Mouse (Mus musculus): ENCODE results near the gene Timm50. TPM values are rescaled to one million over a fixed set of nuclear protein-coding genes. Genes with fewer than 3 reads are reported as not detected.

The Timm50 gene
- polyA plus RNA-seq, 1 experiment from 2014 or later, result 54.8 TPM

GRCm38 (mm10) chr7:28335471-28335870 lies 23.6 kb upstream of the Timm50 start:
- Histone ChIP-seq H3K4me3 (ENCODE audit: low read depth, low read length) (no peak overlapping the region), H3K4me1 (ENCODE audit: insufficient read depth, low read depth, low read length) (no peaks in the 10 kb centered on the region), H3K4me2 (replicated peaks; ENCODE audit: low read depth, low read length) (no peak overlapping the region), H3K9ac (replicated peaks; ENCODE audit: low read depth) (no peak overlapping the region), H3K27me3 (replicated peaks; ENCODE audit: insufficient read depth, low read length) (no peaks in the 10 kb centered on the region), H3K36me3 (ENCODE audit: insufficient read depth, low read length) (0 out of 2 replicates have a peak, but pooled peaks cover 3% of the 10 kb centered on the region), H3K27ac (ENCODE audit: low read length) (no peak overlapping the region), H3K9me3 (ENCODE audit: low read length) (no peaks in the 10 kb centered on the region)
- DNase-seq (ENCODE audit: low spot score) (no peak), ATAC-seq (no peak)
- TF ChIP-seq EP300 (IDR thresholded peaks at IDR 0.05), result no peak
- TF ChIP-seq CTCF (IDR thresholded peaks at IDR 0.05), result no peak
- 98% methylated on average over 2 of the region's 2 CpGs for WGBS

GRCm38 (mm10) chr7:28334534-28334933 lies 22.7 kb upstream of the Timm50 start:
- 80% methylated on average over 4 of the region's 4 CpGs for WGBS
- no peak for ATAC-seq

GRCm38 (mm10) chr7:28328260-28328659 lies 16.4 kb upstream of the Timm50 start:
- WGBS, result 98% methylated on average over 2 of the region's 2 CpGs

More at GRCm38 (mm10) chr7:28334534-28334933, 22.7 kb upstream of the Timm50 start:
- no peak overlapping the region for H3K27ac ChIP-seq (ENCODE audit: low read length)
- H3K4me1 ChIP-seq (ENCODE audit: insufficient read depth, low read depth, low read length), result no peaks in the 10 kb centered on the region
- no peak overlapping the region for H3K4me3 ChIP-seq (ENCODE audit: low read depth, low read length)
- H3K9me3 ChIP-seq (ENCODE audit: low read length), result no peaks in the 10 kb centered on the region
- H3K27me3 ChIP-seq (replicated peaks; ENCODE audit: insufficient read depth, low read length), result no peaks in the 10 kb centered on the region
- peak; percentile 14 for DNase-seq (ENCODE audit: low spot score)
- 0 out of 2 replicates have a peak, but pooled peaks cover 7% of the 10 kb centered on the region for H3K36me3 ChIP-seq (ENCODE audit: insufficient read depth, low read length)
- no peak overlapping the region for H3K9ac ChIP-seq (replicated peaks; ENCODE audit: low read depth)
- H3K4me2 ChIP-seq (replicated peaks; ENCODE audit: low read depth, low read length), result no peak overlapping the region
- TF ChIP-seq CTCF (IDR thresholded peaks at IDR 0.05) (no peak), EP300 (IDR thresholded peaks at IDR 0.05) (no peak)

GRCm38 (mm10) chr7:28326457-28326856 lies 14.6 kb upstream of the Timm50 start:
- H3K4me1 ChIP-seq (ENCODE audit: insufficient read depth, low read depth, low read length), result no peaks in the 10 kb centered on the region
- 79% methylated on average over 4 of the region's 4 CpGs for WGBS
- H3K36me3 ChIP-seq (ENCODE audit: insufficient read depth, low read length), result peaks cover 71% of the 10 kb centered on the region
- H3K4me2 ChIP-seq (replicated peaks; ENCODE audit: low read depth, low read length), result no peak overlapping the region
- ATAC-seq (no peak), DNase-seq (ENCODE audit: low spot score) (peak; percentile 14)
- no peaks in the 10 kb centered on the region for H3K9me3 ChIP-seq (ENCODE audit: low read length)
- H3K27me3 ChIP-seq (replicated peaks; ENCODE audit: insufficient read depth, low read length), result no peaks in the 10 kb centered on the region
- H3K4me3 ChIP-seq (ENCODE audit: low read depth, low read length), result no peak overlapping the region
- no peak overlapping the region for H3K9ac ChIP-seq (replicated peaks; ENCODE audit: low read depth)
- TF ChIP-seq EP300 (IDR thresholded peaks at IDR 0.05) (no peak), CTCF (IDR thresholded peaks at IDR 0.05) (peak; percentile 22; the same call in 1 of the 2 replicates)
- no peak overlapping the region for H3K27ac ChIP-seq (ENCODE audit: low read length)

More at GRCm38 (mm10) chr7:28328260-28328659, 16.4 kb upstream of the Timm50 start:
- ATAC-seq (no peak), DNase-seq (ENCODE audit: low spot score) (no peak)
- no peak overlapping the region for H3K4me2 ChIP-seq (replicated peaks; ENCODE audit: low read depth, low read length)
- peaks cover 53% of the 10 kb centered on the region for H3K36me3 ChIP-seq (ENCODE audit: insufficient read depth, low read length)
- TF ChIP-seq CTCF (IDR thresholded peaks at IDR 0.05), result no peak
- no peak for TF ChIP-seq EP300 (IDR thresholded peaks at IDR 0.05)
- no peaks in the 10 kb centered on the region for H3K27me3 ChIP-seq (replicated peaks; ENCODE audit: insufficient read depth, low read length)
- no peaks in the 10 kb centered on the region for H3K9me3 ChIP-seq (ENCODE audit: low read length)
- H3K9ac ChIP-seq (replicated peaks; ENCODE audit: low read depth), result no peak overlapping the region
- H3K4me1 ChIP-seq (ENCODE audit: insufficient read depth, low read depth, low read length), result no peaks in the 10 kb centered on the region
- no peak overlapping the region for H3K4me3 ChIP-seq (ENCODE audit: low read depth, low read length)
- H3K27ac ChIP-seq (ENCODE audit: low read length), result no peak overlapping the region

- Histone ChIP-seq H3K9ac (replicated peaks; ENCODE audit: low read depth) (no peak overlapping the region), H3K4me3 (ENCODE audit: low read depth, low read length) (no peak overlapping the region), H3K27me3 (replicated peaks; ENCODE audit: insufficient read depth, low read length) (no peaks in the 10 kb centered on the region), H3K27ac (ENCODE audit: low read length) (no peak overlapping the region), H3K4me2 (replicated peaks; ENCODE audit: low read depth, low read length) (no peak overlapping the region), H3K9me3 (ENCODE audit: low read length) (no peaks in the 10 kb centered on the region), H3K36me3 (ENCODE audit: insufficient read depth, low read length) (peaks cover 69% of the 10 kb centered on the region), H3K4me1 (ENCODE audit: insufficient read depth, low read depth, low read length) (no peaks in the 10 kb centered on the region)
- WGBS, result 93% methylated on average over 8 of the region's 8 CpGs
- DNase-seq (ENCODE audit: low spot score) (no peak), ATAC-seq (no peak)
- TF ChIP-seq CTCF (IDR thresholded peaks at IDR 0.05) (no peak), EP300 (IDR thresholded peaks at IDR 0.05) (no peak)
Observed at GRCm38 (mm10) chr7:28325293-28325692, 13.4 kb upstream of the Timm50 start.

- Histone ChIP-seq H3K9ac (replicated peaks; ENCODE audit: low read depth) (no peak overlapping the region), H3K4me3 (ENCODE audit: low read depth, low read length) (no peak overlapping the region), H3K9me3 (ENCODE audit: low read length) (no peaks in the 10 kb centered on the region), H3K27ac (ENCODE audit: low read length) (no peak overlapping the region), H3K4me2 (replicated peaks; ENCODE audit: low read depth, low read length) (no peak overlapping the region), H3K36me3 (ENCODE audit: insufficient read depth, low read length) (peaks cover 76% of the 10 kb centered on the region), H3K27me3 (replicated peaks; ENCODE audit: insufficient read depth, low read length) (no peaks in the 10 kb centered on the region), H3K4me1 (ENCODE audit: insufficient read depth, low read depth, low read length) (no peaks in the 10 kb centered on the region)
- DNase-seq (ENCODE audit: low spot score) (no peak), ATAC-seq (no peak)
- TF ChIP-seq EP300 (IDR thresholded peaks at IDR 0.05), result no peak
- no peak for TF ChIP-seq CTCF (IDR thresholded peaks at IDR 0.05)
- 90% methylated on average over 15 of the region's 15 CpGs for WGBS
Observed at GRCm38 (mm10) chr7:28321974-28322720, 10.3 kb upstream of the Timm50 start.

Data from lung, postnatal 0 days (tissue).